Mouse (Mus musculus) spleen, postnatal 14 days (tissue): ENCODE measurements at regions not wholly inside any gene's neighbourhood (a gene's known extent, or its start where the extent isn't known, plus 50 kb on each side); places are given as distances from the start of the nearest gene placed in this dataset.

Experiments used
- DNase-seq, 2 experiments: peaks; one replicate each; pipeline ENCODE4 v3.0.0; 2021 to 2022; ENCODE audit warnings: low spot score in 2 of 2

GRCm38 (mm10) chr11:82588744-82589143, 175.4 kb downstream of the Cct6b start:
- DNase-seq: no peak

GRCm38 (mm10) chr11:82579841-82580415, 184.2 kb downstream of the Cct6b start:
- DNase-seq: no peak

GRCm38 (mm10) chr11:82576019-82576418, 187.3 kb downstream of the Tmem132e start:
- no peak for DNase-seq

- no peak for DNase-seq
Measured at GRCm38 (mm10) chr11:82573126-82573525, 184.4 kb downstream of the Tmem132e start.

- DNase-seq: no peak
Measured at GRCm38 (mm10) chr11:82571525-82571924, 182.8 kb downstream of the Tmem132e start.

- DNase-seq: no peak
Measured at GRCm38 (mm10) chr11:82569819-82570218, 181.1 kb downstream of the Tmem132e start.

GRCm38 (mm10) chr11:82568219-82568676, 179.5 kb downstream of the Tmem132e start:
- DNase-seq: no peak

- no peak for DNase-seq
Measured at GRCm38 (mm10) chr11:82567014-82567685, 178.4 kb downstream of the Tmem132e start.

GRCm38 (mm10) chr11:82566092-82566491, 177.4 kb downstream of the Tmem132e start:
- DNase-seq: no peak

- DNase-seq: no peak
Measured at GRCm38 (mm10) chr11:82564181-82564580, 175.5 kb downstream of the Tmem132e start.

GRCm38 (mm10) chr11:82542028-82542427, 153.3 kb downstream of the Tmem132e start:
- no peak for DNase-seq

- no peak for DNase-seq
Measured at GRCm38 (mm10) chr11:82541376-82541775, 152.7 kb downstream of the Tmem132e start.

GRCm38 (mm10) chr11:82537931-82538330, 149.2 kb downstream of the Tmem132e start:
- no peak for DNase-seq

GRCm38 (mm10) chr11:82523200-82523802, 134.6 kb downstream of the Tmem132e start:
- DNase-seq: no peak

- no peak for DNase-seq
Measured at GRCm38 (mm10) chr11:82521383-82521782, 132.7 kb downstream of the Tmem132e start.

- no peak for DNase-seq
Measured at GRCm38 (mm10) chr11:82518691-82519090, 130.0 kb downstream of the Tmem132e start.

- DNase-seq: no peak
Measured at GRCm38 (mm10) chr11:82514526-82515144, 125.9 kb downstream of the Tmem132e start.

GRCm38 (mm10) chr11:82508564-82508963, 119.9 kb downstream of the Tmem132e start:
- no peak for DNase-seq
